Mouse (Mus musculus): ENCODE data around the gene Bbip1. TPM values are rescaled to one million over a fixed set of nuclear protein-coding genes. Genes with fewer than 3 reads are reported as not detected.

Bbip1 gene
- polyA plus RNA-seq, 1 experiment, result 61.0 TPM

- Histone ChIP-seq H3K4me3 (ENCODE audit: insufficient read depth, low read depth, low read length) (no peak overlapping the region), H3K27ac (replicated peaks; ENCODE audit: low read depth, low read length) (no peak overlapping the region), H3K4me1 (ENCODE audit: control insufficient read depth, insufficient read depth, insufficient read length, low read length) (peaks cover 6% of the 10 kb centered on the region; the same call in 1 of the 2 replicates)
Observed at GRCm38 (mm10) chr19:53890781-53891251, 53.6 kb downstream of the Bbip1 start.

GRCm38 (mm10) chr19:53890274-53890673 lies 54.2 kb downstream of the Bbip1 start:
- H3K4me1 ChIP-seq (ENCODE audit: control insufficient read depth, insufficient read depth, insufficient read length, low read length), result peaks cover 6% of the 10 kb centered on the region; the same call in 1 of the 2 replicates
- H3K27ac ChIP-seq (replicated peaks; ENCODE audit: low read depth, low read length), result no peak overlapping the region

DNA sequence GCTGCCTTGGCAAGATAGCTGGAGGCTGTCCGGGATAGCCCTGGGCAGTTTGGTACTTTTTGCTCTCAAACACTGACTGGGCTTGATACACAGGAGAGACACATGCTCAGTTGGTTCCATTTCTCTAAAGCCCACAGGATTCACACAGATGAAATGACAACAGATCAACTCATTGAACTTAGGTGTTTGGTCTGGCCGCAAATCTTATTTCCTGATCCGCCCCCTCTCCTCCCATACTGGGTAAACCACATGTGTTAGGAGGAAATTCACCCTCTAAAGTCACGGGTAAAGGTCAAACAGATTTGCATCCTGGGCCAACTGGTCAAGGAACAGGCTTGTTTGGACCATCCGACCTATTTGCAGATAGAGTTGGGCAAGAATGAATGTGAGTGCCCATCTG lies 54.9 kb downstream of the Bbip1 start:
- Histone ChIP-seq H3K4me3 (ENCODE audit: insufficient read depth, low read depth, low read length) (no peak overlapping the region), H3K4me1 (ENCODE audit: control insufficient read depth, insufficient read depth, insufficient read length, low read length) (peaks cover 4% of the 10 kb centered on the region; the same call in 1 of the 2 replicates), H3K27ac (replicated peaks; ENCODE audit: low read depth, low read length) (no peak overlapping the region)

More at GRCm38 (mm10) chr19:53890274-53890673, 54.2 kb downstream of the Bbip1 start:
- no peak overlapping the region for H3K4me3 ChIP-seq (ENCODE audit: insufficient read depth, low read depth, low read length)

- Histone ChIP-seq H3K4me1 (ENCODE audit: control insufficient read depth, insufficient read depth, insufficient read length, low read length) (peaks cover 2% of the 10 kb centered on the region; the same call in 1 of the 2 replicates), H3K4me3 (ENCODE audit: insufficient read depth, low read depth, low read length) (no peak overlapping the region), H3K27ac (replicated peaks; ENCODE audit: low read depth, low read length) (no peak overlapping the region)
Observed at GRCm38 (mm10) chr19:53888331-53888730, 56.1 kb downstream of the Bbip1 start.

DNA sequence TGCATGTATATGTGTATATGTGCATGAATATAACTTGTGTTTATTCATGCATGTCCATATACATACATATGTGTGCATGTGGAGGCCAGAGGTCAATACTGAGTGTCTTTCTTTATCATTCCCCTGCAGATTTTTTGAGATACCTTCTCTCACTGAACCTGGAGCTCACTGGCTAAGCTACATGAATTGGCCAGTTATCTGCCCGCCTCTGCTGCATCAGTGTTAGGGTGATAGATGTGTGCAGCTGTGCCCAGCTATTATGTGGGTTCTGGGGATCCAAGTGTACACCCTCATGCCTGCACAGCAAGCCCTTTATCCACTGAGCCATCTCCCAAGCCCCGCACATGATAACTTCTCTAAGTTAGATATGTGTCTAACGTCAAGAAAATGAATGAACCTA lies 56.6 kb downstream of the Bbip1 start:
- Histone ChIP-seq H3K27ac (replicated peaks; ENCODE audit: low read depth, low read length) (no peak overlapping the region), H3K4me1 (ENCODE audit: control insufficient read depth, insufficient read depth, insufficient read length, low read length) (peaks cover 2% of the 10 kb centered on the region; the same call in 1 of the 2 replicates), H3K4me3 (ENCODE audit: insufficient read depth, low read depth, low read length) (no peak overlapping the region)

DNA sequence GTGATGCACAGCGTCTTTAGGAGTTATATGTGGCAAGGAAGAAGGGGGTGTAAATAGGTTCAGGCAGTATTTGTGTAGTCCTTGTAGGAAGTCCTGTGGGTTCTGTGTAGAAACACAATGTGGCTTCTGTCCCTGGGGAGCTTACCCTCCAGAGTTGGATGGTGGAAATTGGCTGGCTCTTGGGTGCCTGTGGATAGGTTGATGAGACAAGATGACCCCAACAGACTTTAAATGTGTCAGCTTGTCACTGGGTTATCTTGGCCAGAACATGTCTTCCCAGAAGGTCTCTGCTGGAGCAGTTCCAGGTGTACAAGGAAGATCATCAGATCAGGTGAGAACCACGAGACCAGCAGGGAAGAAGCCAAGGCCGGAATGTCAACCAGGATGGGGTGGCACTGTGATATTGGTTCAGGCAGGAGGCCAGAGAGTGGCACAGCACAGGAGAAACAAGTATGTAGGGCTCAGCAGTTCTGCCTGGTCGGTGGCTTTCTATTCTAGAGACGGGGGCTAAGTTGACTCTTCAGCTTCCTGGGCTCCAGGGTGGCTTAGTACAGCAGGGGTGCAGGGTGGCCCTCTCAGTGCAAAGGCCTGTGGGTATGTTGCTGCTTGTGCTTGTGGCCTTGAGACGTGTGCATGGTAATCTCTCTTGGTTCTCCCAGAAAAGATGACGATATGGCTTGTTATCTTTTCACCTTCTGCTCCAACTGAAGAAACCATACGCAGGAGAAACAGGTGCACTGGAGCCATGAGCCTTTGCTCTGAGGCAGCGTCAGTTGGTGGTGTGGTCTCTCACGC lies 57.7 kb downstream of the Bbip1 start:
- Histone ChIP-seq H3K4me1 (ENCODE audit: control insufficient read depth, insufficient read depth, insufficient read length, low read length) (peaks cover 2% of the 10 kb centered on the region; the same call in 1 of the 2 replicates), H3K4me3 (ENCODE audit: insufficient read depth, low read depth, low read length) (no peak overlapping the region), H3K27ac (replicated peaks; ENCODE audit: low read depth, low read length) (no peak overlapping the region)

DNA sequence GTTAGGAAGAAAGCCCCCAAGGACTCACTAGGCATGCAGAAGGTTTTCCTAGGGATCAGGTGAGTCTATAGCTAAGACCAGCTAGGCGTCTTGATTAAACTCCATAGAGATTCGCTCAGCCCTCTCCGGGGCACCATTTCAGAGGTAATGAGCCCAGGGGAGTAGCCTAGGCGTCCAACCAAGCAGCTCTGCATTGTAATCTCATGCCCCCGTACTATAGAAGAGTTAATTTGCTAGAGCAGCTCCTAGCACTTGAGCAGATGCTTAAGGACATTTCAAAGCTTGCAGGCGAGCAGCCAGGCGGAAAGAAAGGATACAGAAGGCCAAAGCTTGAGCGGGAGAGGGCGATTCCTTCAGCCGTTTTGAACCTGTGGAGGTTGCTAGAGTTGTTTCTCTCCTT lies 59.0 kb downstream of the Bbip1 start:
- H3K27ac ChIP-seq (replicated peaks; ENCODE audit: low read depth, low read length), result no peak overlapping the region
- H3K4me3 ChIP-seq (ENCODE audit: insufficient read depth, low read depth, low read length), result no peak overlapping the region
- no peaks in the 10 kb centered on the region for H3K4me1 ChIP-seq (ENCODE audit: control insufficient read depth, insufficient read depth, insufficient read length, low read length)

DNA sequence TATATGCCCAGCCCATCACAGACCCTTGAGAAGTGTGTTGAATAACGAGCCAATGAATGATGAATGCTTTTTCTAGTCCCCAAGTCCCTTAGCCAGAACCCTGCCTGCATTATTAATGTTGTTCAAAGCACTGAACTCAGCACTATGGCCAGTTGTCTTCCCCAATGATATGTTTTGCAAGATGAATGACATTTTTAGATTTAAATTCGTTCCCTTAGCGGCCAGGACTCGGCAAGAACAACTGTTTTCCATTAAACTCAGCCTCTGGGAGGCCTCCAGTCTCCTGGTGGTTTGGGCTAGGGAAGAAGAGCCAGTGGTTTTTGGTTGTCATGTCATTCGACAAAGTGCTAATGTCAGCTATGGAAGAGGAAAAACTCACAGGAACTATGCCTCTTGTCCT lies 62.6 kb downstream of the Bbip1 start:
- H3K4me1 ChIP-seq (ENCODE audit: control insufficient read depth, insufficient read depth, insufficient read length, low read length), result no peaks in the 10 kb centered on the region
- no peak overlapping the region for H3K27ac ChIP-seq (replicated peaks; ENCODE audit: low read depth, low read length)
- H3K4me3 ChIP-seq (ENCODE audit: insufficient read depth, low read depth, low read length), result no peak overlapping the region

GRCm38 (mm10) chr19:53880460-53880859 lies 64.0 kb downstream of the Bbip1 start:
- H3K4me3 ChIP-seq (ENCODE audit: insufficient read depth, low read depth, low read length), result no peak overlapping the region
- H3K27ac ChIP-seq (replicated peaks; ENCODE audit: low read depth, low read length), result no peak overlapping the region
- H3K4me1 ChIP-seq (ENCODE audit: control insufficient read depth, insufficient read depth, insufficient read length, low read length), result no peaks in the 10 kb centered on the region

Other genes with a start within 250 kb of the Bbip1 start
- gene Pdcd4, start 52.4 kb downstream of the Bbip1 start, polyA plus RNA-seq (2012; ENCODE audit: insufficient read depth, insufficient read length, missing spikeins), result 32.7 and 33.8 TPM in 2 replicates
- gene Shoc2, start 321 bp downstream of the Bbip1 start, polyA plus RNA-seq (2012; ENCODE audit: insufficient read depth, insufficient read length, missing spikeins), result 24.7 and 35.9 TPM in 2 replicates
- not detected in 2 replicates for gene Adra2a, start 99.5 kb upstream of the Bbip1 start, polyA plus RNA-seq (2012; ENCODE audit: insufficient read depth, insufficient read length, missing spikeins)

Measured in brown adipose tissue, adult 24 weeks (tissue).